Mouse (Mus musculus): ENCODE measurements around the gene Adipoq. TPM values are rescaled to one million over a fixed set of nuclear protein-coding genes. Genes with fewer than 3 reads are reported as not detected.

Gene Adipoq
- total and polyA plus RNA-seq, 3 experiments: 5.9 to 52.5 (median 13.6) TPM

DNA sequence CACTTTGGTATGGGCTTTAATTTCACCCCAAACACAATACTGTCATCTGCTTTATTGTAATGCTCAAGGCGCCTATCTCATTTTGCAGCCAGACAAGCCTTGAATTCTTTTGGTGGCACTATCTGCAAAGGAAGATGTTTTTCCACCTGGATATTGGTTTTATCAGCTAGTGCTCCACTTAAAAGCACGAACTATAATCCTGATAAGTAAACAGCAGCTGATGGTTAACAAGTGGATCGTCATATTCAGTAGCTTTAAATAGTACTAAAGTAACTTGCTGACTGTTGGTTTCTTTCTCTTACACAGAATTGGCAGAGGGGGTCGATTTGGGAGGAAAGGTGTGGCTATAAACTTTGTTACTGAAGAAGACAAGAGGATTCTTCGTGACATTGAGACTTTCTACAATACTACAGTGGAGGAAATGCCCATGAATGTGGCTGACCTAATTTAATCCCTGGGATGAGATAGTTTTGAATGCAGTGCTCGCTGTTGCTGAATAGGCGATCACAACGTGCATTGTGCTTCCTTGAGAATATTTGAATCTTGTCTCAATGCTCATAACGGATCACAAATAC, 33.4 kb upstream of the Adipoq start:
- Histone ChIP-seq H3K4me1 (ENCODE audit: control insufficient read depth, insufficient read depth, low read length) (peaks cover 2% of the 10 kb centered on the region; the same call in 1 of the 2 replicates), H3K27me3 (ENCODE audit: control insufficient read depth, insufficient read depth, low read length) (no peaks in the 10 kb centered on the region), H3K9ac (ENCODE audit: low read depth, low read length) (no peak overlapping the region), H3K36me3 (ENCODE audit: control insufficient read depth, insufficient read depth, low read length) (peaks cover 51% of the 10 kb centered on the region), H3K27ac (no peak overlapping the region), H3K4me3 (no peak overlapping the region), H3K79me2 (replicated peaks; ENCODE audit: control insufficient read depth, insufficient read depth, low read length) (peaks cover 5% of the 10 kb centered on the region)
- WGBS: 25% methylated on average over 9 of the region's 9 CpGs
- no peak for TF ChIP-seq CTCF (IDR thresholded peaks at IDR 0.05)
- no peak for TF ChIP-seq POLR2A (IDR thresholded peaks at IDR 0.05; ENCODE audit: insufficient read depth, low read depth, low read length)
- no peak for TF ChIP-seq EP300 (IDR thresholded peaks at IDR 0.05; ENCODE audit: insufficient read depth, low read depth, low read length)
- intact Hi-C loops (cut with DNase I): no loop called here
- no peak for DNase-seq

DNA sequence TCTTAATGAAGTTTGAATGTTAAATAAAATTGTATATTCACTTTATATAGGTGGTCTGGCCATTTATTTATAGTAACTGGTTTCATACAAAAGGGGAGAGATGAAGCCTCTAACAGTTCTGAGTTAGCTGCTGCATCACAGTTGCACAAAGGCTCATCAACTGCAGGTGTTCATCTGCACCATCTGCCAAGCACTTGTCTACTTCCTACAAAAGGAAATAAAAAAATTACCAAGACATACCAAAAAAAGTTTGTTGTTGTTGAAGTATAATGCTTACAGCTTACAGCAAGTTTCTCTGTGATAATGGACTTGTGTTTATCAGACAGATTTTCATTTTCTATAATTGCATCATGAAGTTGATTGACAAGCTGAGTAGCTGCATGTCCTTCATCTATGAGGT, 32.4 kb upstream of the Adipoq start:
- no peak overlapping the region for H3K9ac ChIP-seq (ENCODE audit: low read depth, low read length)
- H3K79me2 ChIP-seq (replicated peaks; ENCODE audit: control insufficient read depth, insufficient read depth, low read length): 0 out of 2 replicates have a peak, but pooled peaks cover 2% of the 10 kb centered on the region
- H3K4me3 ChIP-seq: no peak overlapping the region
- H3K27ac ChIP-seq: no peak overlapping the region
- peaks cover 2% of the 10 kb centered on the region; the same call in 1 of the 2 replicates for H3K4me1 ChIP-seq (ENCODE audit: control insufficient read depth, insufficient read depth, low read length)
- no peak for TF ChIP-seq CTCF (IDR thresholded peaks at IDR 0.05)
- TF ChIP-seq POLR2A (IDR thresholded peaks at IDR 0.05; ENCODE audit: insufficient read depth, low read depth, low read length): no peak; the same call in 1 of the 2 replicates
- no peak for TF ChIP-seq EP300 (IDR thresholded peaks at IDR 0.05; ENCODE audit: insufficient read depth, low read depth, low read length)
- H3K27me3 ChIP-seq (ENCODE audit: control insufficient read depth, insufficient read depth, low read length): no peaks in the 10 kb centered on the region
- intact Hi-C loops (cut with DNase I): no loop called here
- DNase-seq: no peak
- H3K36me3 ChIP-seq (ENCODE audit: control insufficient read depth, insufficient read depth, low read length): peaks cover 48% of the 10 kb centered on the region

DNA sequence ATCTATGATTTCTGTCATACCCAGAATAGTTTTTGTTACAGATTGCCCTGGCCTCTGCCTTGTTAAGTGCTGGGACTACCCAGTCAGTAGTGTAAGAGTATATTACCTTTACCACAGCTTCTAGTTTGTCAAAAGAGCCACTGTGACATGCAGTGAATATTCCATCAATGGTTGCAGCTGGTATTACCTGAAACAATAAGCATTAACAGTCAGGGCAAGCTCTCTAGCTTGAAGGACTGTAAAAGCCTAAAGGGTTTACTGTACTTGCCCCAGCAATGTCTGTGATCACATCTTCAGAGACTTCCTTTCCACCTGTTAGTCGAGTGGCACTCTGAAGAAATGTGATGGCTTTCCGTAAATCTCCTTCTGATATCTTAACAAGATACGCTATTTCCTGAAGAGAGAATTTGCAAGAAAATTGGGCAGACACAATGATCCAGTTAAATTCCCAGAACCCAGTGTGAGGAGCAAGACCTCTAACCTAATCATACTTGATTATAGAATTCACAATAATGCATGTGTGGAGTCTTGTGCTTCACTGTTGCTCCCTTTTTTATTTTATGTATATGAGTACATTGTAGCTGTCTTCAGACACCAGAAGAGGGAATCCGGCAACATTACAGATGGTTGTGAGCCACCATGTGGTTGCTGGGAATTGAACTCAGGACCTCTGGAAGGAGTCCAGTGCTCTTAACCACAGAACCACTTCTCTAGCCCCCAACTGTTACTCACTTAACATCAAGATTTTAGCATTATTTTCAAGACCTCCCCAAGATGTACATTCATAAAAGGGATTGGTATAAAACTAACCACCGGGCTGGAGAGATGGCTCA, 31.8 kb upstream of the Adipoq start:
- DNase-seq: no peak
- no peak overlapping the region for H3K9ac ChIP-seq (ENCODE audit: low read depth, low read length)
- H3K27ac ChIP-seq: no peak overlapping the region
- no peaks in the 10 kb centered on the region for H3K27me3 ChIP-seq (ENCODE audit: control insufficient read depth, insufficient read depth, low read length)
- peaks cover 42% of the 10 kb centered on the region for H3K36me3 ChIP-seq (ENCODE audit: control insufficient read depth, insufficient read depth, low read length)
- intact Hi-C loops (cut with DNase I): no loop called here
- H3K4me1 ChIP-seq (ENCODE audit: control insufficient read depth, insufficient read depth, low read length): peaks cover under 1% of the 10 kb centered on the region; the same call in 1 of the 2 replicates
- no peaks in the 10 kb centered on the region for H3K79me2 ChIP-seq (replicated peaks; ENCODE audit: control insufficient read depth, insufficient read depth, low read length)
- TF ChIP-seq CTCF (IDR thresholded peaks at IDR 0.05): no peak
- TF ChIP-seq POLR2A (IDR thresholded peaks at IDR 0.05; ENCODE audit: insufficient read depth, low read depth, low read length): 0 out of 2 replicates have a peak, but pooled peaks have one; percentile 32
- H3K4me3 ChIP-seq: no peak overlapping the region
- 60% methylated on average over 5 of the region's 5 CpGs for WGBS

DNA sequence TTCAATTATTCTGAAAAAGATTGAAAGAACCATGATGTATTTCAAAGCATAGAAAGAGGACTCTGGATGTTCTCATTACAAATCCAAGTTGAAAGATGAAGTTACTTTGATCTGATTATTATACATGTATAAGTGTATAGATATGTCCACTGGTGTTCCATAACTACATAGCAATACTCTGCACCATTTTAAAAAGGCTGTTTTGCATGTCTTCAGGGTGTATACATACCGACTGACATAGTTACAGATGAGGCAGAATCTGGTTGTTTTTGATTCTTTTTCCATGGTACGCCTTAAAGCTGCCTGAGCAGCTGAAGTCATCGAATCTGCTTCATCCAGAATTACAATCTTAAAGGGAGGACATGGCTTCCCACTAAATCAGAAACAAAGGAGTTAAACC, 30.9 kb upstream of the Adipoq start:
- Histone ChIP-seq H3K4me3 (no peak overlapping the region), H3K4me1 (ENCODE audit: control insufficient read depth, insufficient read depth, low read length) (no peaks in the 10 kb centered on the region), H3K9ac (ENCODE audit: low read depth, low read length) (no peak overlapping the region), H3K79me2 (replicated peaks; ENCODE audit: control insufficient read depth, insufficient read depth, low read length) (no peaks in the 10 kb centered on the region), H3K27ac (no peak overlapping the region), H3K27me3 (ENCODE audit: control insufficient read depth, insufficient read depth, low read length) (no peaks in the 10 kb centered on the region), H3K36me3 (ENCODE audit: control insufficient read depth, insufficient read depth, low read length) (peaks cover 32% of the 10 kb centered on the region)
- DNase-seq: no peak
- intact Hi-C loops (cut with DNase I): no loop called here
- TF ChIP-seq POLR2A (IDR thresholded peaks at IDR 0.05; ENCODE audit: insufficient read depth, low read depth, low read length) (no peak), EP300 (IDR thresholded peaks at IDR 0.05; ENCODE audit: insufficient read depth, low read depth, low read length) (no peak), CTCF (IDR thresholded peaks at IDR 0.05) (no peak)
- 72% methylated on average over 3 of the region's 3 CpGs for WGBS

DNA sequence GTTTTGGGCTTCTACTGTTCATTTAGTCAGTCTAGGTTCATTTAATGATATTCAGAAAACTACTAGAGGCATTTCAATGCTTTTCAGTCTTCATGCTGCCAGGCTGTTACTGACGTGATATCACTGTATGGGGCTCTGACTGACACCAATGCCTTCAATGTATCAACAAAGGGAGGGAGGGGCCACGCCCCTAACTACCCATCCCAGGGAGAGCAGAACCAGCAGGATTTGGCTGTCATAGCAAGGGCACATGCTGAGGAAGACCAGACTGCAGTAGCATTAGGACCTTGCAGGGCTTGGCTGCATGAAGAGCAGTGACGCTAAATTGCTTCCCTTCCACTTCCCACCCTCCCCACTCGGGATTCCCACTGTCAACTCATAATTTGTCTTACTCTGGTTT, 29.2 kb upstream of the Adipoq start:
- WGBS: 45% methylated on average over 4 of the region's 4 CpGs
- no peak for DNase-seq
- Histone ChIP-seq H3K79me2 (replicated peaks; ENCODE audit: control insufficient read depth, insufficient read depth, low read length) (no peaks in the 10 kb centered on the region), H3K4me1 (ENCODE audit: control insufficient read depth, insufficient read depth, low read length) (no peaks in the 10 kb centered on the region), H3K27me3 (ENCODE audit: control insufficient read depth, insufficient read depth, low read length) (no peaks in the 10 kb centered on the region), H3K4me3 (no peak overlapping the region), H3K36me3 (ENCODE audit: control insufficient read depth, insufficient read depth, low read length) (peaks cover 16% of the 10 kb centered on the region), H3K27ac (no peak overlapping the region), H3K9ac (ENCODE audit: low read depth, low read length) (no peak overlapping the region)
- no peak for TF ChIP-seq EP300 (IDR thresholded peaks at IDR 0.05; ENCODE audit: insufficient read depth, low read depth, low read length)
- TF ChIP-seq CTCF (IDR thresholded peaks at IDR 0.05): no peak
- no peak for TF ChIP-seq POLR2A (IDR thresholded peaks at IDR 0.05; ENCODE audit: insufficient read depth, low read depth, low read length)
- intact Hi-C loops (cut with DNase I): no loop called here

DNA sequence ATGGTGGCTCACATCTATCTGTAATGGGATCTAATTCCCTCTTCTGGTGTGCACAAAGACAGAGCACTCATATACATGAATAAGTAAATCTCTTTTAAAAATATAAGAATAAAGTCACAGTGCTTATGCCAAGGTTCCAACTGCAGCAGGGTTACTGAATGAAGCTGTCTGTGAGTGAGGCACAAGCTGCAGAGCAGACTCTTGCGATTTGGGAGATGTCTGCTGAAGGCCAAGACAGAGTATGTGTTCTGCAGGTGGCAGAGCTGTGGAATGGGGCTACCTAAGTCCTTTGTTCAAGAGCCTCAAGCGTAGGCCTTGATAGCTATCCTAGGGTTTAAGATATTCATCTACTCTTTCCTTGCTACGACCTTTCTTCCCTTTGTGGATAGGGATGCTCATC, 23.9 kb upstream of the Adipoq start:
- intact Hi-C loops (cut with DNase I): no loop called here
- Histone ChIP-seq H3K9ac (ENCODE audit: low read depth, low read length) (no peak overlapping the region), H3K4me1 (ENCODE audit: control insufficient read depth, insufficient read depth, low read length) (no peaks in the 10 kb centered on the region), H3K27me3 (ENCODE audit: control insufficient read depth, insufficient read depth, low read length) (no peaks in the 10 kb centered on the region), H3K4me3 (no peak overlapping the region), H3K79me2 (replicated peaks; ENCODE audit: control insufficient read depth, insufficient read depth, low read length) (0 out of 2 replicates have a peak, but pooled peaks cover 1% of the 10 kb centered on the region), H3K27ac (no peak overlapping the region), H3K36me3 (ENCODE audit: control insufficient read depth, insufficient read depth, low read length) (no peaks in the 10 kb centered on the region)
- WGBS: 89% methylated on average over 3 of the region's 3 CpGs
- TF ChIP-seq EP300 (IDR thresholded peaks at IDR 0.05; ENCODE audit: insufficient read depth, low read depth, low read length) (no peak), CTCF (IDR thresholded peaks at IDR 0.05) (no peak), POLR2A (IDR thresholded peaks at IDR 0.05; ENCODE audit: insufficient read depth, low read depth, low read length) (no peak)
- DNase-seq: no peak

Measured in heart, adult 2 months (tissue).